Mouse (Mus musculus) retina, postnatal 7 days (tissue): ENCODE measurements around the gene Dclk3.

Experiments used
- DNase-seq: peaks from one replicate; pipeline ENCODE4 v3.0.0-alpha.2; 2012; ENCODE audit warnings: low read depth, low spot score

Gene Dclk3

DNA sequence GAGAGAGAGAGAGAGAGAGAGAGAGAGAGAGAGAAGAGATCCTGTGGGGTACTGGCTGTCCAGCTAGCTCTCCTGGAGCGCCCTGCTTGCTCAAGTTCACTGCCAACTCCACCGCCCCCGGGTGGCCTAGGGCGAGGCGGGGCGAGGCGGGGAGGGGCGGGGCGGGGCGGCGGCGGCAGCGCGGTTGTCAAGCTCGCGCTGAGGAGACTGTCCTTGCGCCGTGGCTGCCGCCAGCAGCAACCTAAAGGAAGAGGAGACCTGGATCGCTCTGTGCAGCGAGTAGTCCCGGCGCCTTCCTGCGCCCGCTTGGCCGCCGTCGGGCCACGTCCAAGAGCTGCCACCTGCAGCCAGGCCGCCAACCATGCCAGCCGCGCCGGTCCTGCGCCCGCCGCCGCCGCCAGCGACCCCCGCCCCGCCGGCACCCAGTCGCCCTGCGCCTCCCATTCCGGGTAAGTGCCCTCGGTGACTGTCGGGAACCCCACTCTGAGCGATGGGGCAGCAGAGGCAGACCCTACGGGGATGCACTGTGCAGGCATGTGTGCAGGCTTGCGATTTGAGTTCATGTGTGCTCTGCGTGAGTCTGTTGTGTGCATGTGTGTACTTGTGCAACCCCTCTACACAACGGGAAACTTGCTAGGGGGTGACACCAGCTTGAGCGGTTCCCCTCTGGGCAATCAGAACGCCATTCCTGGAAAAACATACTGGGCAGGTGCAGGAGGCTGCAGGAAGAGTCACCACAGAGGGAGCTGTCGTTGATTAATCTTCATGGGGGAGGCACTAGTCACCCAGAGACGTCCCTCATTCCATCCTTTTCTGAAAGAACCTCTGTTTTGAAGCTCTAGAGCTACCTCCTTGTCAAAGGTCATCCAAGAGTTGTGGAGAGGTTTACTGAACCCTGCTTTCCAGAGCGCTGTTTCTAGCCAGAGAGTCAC lies at the start of gene Dclk3:
Gene Dclk3 (plus strand): TSS at position 178 of the 932 bp plus-strand sequence.
- no peak for DNase-seq

DNA sequence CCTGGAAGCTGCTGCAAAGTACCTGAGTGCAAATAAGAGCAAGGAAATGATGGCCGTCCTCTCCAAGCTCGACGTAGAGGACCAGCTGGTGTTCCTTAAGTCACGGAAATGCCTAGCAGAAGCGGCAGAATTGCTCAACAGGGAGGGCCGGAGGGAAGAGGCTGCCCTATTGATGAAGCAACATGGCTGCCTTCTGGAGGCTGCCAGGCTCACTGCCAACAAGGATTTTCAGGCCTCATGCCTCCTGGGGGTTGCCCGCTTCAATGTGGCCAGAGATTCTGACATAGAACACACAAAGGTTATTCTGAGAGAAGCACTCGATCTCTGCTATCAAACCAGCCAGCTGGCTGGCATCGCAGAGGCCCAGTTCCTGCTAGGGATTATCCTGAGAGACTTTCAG lies 48.9 kb upstream of the Dclk3 start:
- no peak for DNase-seq

DNA sequence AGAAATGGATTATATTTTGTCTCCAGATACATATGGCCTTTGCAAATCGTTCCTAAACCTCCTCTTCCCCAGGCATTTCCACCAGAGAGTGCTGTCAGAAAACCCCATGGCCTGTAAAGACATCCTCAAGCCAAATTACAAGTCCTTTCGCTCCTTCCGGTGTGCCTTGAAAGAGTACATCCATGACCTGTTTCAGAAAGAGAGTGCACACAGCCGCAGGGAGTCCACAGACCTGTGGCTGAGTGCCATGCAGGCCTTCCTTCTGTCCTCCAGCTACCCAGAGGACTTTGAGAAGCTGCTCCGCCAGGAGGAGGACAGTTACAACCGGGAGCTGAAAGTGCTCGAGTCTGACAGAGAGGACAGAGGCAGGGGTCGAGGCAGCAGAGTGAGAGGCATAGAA lies 47.8 kb upstream of the Dclk3 start:
- no peak for DNase-seq

DNA sequence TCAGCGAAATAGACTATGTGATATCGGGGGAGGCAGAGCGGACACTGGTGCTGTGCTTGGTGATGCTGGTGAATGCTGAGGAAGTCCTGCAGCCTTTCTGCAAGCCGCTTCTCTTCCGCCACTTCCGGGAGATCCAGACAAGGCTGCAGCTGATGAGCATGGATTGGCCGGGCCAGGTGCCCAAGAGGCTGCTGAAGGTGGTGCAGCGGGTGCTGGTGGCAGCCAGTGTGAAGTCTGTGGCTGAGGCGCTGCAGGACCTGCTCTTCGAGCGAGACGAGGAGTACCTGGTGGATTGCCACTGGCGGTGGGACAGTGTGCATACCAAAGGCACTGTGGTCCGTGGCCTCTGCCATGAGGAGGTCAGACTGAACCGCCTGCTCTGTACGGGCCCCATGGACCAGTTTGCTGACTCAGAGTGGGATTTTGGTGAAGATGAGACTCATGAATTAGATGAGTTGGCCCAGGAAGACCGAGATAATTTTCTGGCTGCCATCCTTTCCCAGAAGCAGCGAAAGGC lies 46.9 kb upstream of the Dclk3 start:
- no peak for DNase-seq

DNA sequence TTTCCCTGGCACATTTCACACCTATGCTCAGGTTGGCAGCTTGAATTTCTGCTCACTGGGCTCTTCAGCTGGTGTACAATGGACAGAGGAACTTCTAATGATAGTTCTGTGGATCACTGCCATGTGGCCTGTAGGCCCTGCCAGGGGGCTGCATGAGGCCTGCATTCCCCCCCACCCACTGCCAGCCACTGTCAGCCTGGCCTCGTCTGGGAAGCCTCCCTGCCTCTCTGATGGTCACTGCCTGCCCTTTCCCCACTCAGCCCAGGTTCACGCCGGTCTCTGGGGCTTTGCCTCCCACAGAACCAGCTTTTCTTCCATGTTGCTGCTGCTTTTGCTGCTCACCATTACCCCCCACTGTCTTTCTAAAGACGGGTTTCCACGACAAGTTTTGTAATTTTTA lies 43.6 kb upstream of the Dclk3 start:
- no peak for DNase-seq

DNA sequence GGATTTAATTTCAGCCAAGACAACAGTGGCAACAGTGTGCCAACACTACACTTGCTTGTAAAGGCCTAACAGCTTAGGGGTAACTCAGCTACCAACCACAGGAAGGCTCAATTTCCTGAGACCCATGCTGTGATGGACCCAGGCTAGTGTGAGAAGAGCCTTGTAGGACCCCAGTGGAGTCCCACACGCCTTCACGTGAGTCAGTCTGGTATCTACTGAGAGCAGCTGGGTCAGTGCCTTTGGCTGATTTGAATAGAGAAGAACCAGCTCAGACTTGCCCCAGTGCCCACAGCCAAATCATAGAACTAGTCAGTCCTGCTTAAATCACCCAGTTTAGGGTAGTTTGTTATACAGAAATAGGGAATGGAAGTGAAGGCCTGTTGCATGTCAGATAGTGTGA lies 40.8 kb upstream of the Dclk3 start:
- DNase-seq = no peak

DNA sequence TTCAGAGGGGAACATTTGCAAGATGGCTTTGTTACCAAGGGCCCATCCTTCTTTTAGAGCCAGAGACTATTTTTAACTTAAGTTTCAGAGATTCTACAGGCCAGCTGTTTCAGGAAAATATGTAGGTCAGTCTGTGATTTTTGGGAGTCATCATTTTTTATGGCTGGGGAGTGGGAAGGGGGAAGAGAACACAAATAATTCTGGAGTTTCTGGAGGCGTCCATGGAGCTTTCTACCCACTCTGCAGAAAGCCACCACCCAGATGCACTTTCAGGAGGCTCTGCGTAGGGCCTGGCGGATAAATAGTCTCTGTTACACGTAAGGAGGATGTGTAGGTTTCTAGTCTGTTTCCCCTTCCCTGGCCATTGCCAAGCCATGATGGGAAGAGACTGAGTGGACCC lies 38.8 kb upstream of the Dclk3 start:
- no peak for DNase-seq

DNA sequence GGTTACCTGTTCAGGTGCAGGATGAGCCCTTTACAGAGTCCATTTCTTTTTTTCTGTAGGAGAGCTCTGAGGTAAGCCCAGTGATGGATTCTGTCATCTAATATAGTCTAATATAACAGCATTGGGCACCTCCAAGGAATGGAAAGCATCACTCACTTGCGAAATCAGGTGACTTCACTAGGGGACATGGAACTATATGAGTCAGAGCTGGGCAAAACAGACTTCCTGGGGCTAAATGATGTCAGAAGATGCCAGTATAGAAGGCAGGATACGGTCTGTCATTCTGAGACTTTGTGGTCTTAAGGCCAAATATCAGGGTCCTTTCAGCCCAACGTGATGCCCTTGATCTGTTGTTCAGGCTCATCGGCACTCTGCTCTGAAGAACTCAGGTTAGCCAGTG lies 35.7 kb upstream of the Dclk3 start:
- no peak for DNase-seq

DNA sequence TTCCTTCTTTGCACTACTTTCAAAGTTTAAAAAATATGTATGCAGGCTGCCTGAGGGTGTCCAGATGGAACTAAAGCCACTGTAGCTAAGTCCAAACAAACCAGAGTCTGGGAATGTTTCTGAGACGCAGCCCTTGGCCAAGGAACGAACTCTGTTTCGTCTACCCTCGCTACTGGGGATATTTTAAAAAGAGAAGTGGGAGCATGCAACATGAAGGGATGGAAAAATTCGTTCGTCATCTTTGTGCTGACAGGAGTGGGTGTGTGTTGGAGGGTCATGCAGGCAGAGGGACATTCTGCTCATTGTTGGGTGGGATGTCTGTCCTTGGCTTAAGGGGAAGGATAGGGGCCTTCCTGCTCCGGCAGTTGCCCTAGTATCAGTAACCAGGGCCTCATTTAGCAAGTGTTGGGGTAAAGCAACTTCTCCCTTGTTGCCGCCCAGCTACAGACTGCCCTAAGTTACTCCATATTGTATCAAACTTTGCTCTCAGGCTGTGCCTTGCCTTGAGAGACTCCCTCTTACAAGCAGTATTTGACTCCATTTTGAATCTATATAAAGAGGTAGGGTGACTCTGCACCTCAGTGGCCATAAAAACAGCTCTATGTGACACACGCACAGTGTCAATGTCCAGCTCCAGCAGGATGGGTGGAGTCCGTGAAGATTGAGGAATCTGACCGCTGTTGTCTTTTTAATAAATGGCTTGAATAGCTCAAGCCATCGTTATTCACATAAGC lies 34.4 kb upstream of the Dclk3 start:
- no peak for DNase-seq

DNA sequence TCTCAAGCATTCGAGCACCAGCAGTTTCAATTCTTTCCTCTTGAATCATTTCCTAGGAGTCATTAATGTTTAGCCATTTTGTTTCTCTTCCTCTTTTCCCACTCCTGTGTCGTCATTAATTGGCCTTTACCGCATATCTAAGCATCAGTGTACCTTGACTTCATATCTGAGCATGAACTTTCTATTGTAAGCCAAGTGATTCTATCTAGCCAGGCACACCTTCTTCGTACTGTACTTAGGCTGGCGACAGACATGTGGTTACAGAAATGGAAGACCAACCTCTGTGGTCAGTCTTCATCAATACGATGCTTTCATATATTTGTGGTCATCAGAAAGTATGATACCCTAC lies 33.8 kb upstream of the Dclk3 start:
- no peak for DNase-seq

DNA sequence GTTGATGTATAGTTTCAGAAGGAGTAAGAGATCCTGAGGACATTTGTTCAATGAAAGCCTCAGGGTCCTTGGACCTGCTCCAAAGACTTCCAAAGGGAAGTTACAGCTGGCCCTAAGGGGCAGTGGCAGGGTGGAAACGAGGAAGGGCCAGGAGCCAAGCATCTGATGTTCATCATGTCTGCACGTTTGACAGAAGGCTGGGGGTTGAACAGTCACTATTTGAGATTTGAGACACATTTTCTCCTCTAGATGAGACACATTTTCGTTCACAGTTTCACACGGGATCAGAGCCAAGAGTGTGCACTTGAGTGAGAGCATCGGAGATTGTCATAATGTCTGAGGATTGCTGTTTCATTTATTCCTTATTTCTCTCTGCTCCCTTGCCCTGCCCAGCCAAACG lies 30.9 kb upstream of the Dclk3 start:
- DNase-seq = no peak

DNA sequence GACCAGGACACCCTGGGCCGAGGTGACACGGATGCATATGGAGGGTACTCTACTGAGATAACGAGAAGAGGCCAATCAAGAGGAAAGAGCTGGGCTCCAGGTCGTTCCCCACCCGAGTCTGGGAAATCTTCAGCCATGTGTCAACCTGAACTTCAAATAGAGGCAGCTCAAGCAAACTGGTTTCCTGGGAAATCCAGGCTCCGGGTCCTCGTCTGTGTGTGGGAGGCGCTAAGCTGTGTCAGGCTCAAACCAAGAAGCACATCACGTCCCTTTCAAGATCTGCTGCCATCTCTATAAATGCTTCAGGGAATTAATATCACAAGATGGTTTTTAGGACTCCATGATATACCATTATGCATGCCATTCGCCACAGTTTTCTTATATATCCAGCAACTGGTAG lies 30.5 kb upstream of the Dclk3 start:
- DNase-seq = no peak

DNA sequence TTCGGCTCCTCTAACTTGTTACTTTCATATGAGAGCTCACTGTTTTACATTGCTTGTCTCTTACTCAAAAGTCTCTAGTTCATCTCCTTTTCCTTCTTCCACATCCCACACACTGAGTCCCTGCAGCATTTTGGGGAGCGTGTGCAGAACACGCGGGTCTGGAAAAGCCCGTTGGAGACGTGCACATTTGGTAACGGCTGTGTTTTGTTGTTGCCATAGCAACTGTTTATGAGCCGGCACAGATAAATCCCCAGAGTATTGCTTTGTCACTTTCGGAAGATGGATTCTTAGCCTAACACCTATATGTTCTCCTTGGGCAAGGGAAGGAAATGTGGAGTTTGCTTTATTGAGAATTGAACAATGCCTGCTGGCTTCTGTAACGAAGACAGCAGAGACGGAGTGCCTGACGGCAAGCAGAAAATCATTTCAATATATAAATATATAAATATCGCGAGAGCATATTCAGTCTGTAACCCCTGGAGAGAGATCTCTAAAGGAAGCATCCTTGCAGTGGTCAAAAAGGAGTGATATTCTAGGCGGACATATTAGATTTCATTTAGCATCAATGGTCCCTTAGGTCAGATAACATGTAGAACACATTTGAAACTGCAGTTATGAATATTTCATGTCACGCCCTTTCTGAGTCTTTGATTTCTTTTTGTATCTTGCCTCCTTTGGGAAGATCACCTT lies 26.3 kb upstream of the Dclk3 start:
- DNase-seq = no peak

DNA sequence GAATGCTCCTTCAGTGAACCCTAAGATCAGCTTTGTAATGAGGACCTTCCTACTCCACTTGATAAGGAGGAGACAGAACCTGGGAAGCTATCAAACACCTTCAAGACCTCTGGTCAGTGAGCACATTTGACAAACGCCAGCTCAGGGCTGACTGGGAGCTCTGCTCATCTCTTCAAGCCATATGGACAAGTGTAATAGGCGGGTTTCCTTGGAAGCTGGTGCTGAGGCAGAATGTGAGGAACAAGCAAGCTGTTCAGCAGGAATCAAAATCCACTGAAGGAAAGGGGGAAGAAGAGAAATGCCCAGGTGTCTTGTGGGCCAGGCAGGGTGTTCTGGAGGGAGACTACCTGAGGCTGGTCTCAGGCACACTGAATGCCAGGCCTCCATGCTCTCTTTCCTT lies 17.0 kb upstream of the Dclk3 start:
- DNase-seq = no peak

DNA sequence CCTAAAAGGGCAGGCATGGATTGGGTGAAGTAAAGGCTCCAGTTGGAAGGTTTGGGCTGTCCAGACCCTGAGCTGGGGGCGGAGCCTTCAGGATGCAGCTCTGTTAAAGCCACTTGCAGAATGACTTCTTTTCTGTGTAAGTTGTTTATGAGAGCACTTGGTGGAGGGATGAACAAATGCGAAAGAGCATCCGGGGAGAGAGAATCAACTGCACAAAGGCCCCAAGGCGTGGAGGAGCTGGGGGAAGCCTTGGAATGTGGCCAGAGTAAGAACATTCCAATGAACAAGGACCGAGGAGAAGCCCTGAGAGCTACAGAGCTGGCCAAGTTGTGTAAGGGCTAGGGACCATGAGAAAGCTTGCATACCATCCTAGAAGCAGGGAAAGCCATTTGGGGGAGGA lies 16.3 kb upstream of the Dclk3 start:
- DNase-seq = no peak

DNA sequence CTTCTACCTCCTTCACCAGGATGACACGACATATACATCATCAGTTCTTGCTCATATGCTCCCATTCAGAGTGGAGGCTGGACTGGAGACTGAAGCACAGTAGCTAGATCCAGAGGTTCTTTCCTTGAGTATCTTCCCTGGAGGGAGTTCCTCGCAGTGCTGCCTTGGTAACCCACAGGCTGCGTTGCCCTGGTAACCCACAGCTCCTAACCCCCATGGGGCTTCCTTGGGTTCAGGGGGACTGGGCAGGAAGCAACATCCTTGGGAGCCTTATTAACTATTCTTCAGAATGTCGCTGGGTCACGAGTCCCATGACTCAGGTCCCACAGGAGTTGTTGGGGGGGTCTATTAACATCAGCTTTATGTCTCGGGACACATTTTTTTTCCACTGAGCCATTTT lies 13.8 kb upstream of the Dclk3 start:
- DNase-seq = no peak

DNA sequence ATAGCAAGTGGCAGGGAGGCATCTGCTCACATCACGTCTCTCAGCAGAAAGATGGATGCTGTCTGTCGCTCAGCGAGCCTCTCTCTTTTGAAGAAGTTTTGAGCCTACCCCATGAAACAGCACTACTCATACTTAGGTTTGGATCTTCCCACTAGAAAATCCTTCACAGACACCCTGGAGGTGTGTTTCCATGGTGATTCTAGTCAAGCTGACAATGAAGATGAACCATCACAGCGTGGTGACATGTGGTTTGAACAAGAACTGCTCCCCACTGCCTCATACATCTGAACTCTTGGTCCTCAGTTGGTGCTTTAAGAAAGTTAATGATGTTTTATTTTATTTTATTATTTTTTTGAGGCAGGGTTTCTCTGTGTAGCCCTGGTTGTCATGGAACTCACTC lies 12.9 kb upstream of the Dclk3 start:
- no peak for DNase-seq

DNA sequence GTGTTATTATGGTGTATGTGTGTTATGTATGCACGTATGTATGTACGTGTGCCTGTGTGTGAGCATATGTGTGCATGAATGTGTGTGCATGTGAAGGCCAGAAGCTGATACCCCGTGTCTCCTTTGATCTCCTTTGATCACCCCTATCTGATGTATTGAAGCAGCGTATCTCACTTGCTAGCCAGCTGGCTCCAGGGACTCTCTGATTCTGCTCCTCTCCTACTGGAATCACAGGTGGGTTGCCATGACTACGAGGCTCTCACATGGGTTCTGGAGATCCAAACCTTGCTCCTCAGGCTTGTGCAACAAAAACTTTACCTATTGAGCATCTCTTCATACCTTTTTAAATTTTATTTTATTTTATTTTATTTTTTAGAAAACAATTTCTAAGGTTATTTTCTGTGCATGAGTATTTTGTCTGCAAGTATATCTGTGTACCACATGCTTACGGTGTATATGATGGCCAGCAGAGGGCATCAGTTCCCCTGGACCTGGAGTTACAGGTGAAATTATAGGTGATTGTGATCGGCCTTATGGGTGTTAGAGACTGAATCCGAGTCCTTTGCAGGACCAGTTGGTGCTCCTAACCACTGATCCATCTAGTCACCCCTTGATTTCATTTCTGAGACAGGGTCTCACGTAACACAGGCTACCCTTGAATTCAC lies 10.9 kb upstream of the Dclk3 start:
- DNase-seq = no peak

DNA sequence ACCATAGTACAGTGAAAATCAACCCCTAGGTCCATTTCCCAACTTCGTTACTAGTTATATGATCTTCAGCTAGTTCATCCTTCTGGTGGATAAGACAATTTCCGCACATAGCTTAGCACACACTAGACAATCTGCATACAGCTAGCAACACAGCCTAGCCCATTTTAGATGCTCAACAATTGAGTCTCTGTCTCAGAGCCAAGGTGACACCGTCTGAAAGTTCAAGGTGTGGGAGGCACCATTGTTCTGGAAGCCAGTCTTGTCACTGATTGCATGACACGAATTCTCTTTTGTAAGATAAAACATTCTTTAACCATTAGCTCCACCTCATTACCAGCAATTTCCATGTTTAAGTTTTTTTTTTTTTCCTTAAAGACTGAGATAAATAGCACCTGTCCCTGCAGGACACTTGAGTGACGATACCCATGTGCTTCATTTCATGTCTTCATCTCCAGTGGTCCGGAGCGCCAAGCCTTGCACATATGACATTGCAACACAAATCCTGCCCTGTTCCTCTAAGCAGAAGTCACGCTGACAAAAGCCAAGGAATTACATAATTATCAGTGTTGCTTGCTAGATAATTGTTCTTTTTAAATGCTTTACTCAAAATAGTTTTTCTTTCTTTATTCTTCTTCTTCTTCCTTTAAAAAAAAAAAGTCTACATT lies 10.1 kb upstream of the Dclk3 start:
- DNase-seq = no peak

DNA sequence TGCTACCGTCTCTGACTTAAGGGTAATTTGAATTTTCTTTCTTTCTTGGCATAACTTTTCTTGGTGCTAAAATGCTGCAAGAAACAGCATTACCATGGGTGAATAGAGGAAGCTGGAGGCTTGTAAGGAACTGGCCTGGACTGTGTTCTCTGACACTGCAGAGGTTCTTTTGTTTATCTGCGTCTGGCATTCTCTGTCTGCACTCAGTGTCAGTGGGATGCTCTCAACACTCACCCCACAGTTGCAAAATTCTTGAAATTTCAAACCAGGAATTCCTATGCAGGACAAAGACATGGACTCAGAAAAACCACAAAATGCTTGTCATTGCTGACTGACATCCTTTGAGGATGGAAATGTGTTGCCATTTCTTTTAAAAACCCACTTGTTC lies 9.5 kb upstream of the Dclk3 start:
- DNase-seq = no peak

DNA sequence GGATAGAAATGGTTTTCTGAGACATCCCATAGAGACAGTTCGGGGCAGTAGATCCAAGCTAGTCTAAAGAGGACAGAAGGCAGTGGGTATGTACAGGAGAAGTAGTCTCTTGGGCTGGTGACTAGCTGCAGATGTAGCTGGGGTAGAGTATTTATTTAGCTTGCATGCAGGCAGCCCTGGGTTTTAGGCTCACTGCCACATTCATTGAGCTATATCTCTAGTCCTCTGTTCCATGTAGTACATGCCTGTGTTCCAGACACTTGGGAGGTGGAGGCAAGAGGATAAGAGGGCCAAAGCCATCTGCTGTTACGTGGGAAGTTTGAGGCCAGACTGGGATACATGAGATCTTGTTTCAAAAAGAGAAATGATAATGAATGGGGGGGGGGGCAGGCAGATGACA lies 3.5 kb upstream of the Dclk3 start:
- DNase-seq = no peak
